In the genomic region with DNA sequence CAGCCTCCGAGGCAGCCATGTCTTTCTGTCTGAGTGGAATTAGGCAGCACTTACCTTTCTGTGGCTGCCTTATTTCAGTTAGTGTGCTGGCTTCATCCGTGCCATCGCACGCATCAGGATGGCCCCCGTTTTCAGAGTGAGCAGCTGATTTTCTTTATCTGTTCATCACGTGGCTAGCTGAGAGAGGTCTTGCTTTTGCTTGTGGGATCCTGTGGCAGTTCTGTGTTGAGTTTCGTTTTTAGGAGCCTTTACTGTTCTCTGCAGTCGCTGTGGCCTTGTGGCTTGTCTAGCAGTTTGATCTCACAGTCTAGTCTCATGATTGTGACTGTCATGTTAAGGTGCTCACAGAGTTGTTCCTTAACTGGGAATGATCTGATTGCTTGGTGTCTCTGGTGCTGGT, we compare ENCODE assay signal across 1 mouse cellular context.
TF ChIP-seq lines count a peak whose summit lies in the region.

No protein-coding gene starts in this region.

TF ChIP-seq in MEL, 35 proteins besides CTCF, POLR2A, EP300 and RAD21 (continued from another document):
- TF ChIP-seq MYC (IDR thresholded peaks at IDR 0.05; ENCODE audit: low read depth, low read length) (peak; percentile 30; the same call in 1 of the 2 replicates), TBP (IDR thresholded peaks at IDR 0.05; ENCODE audit: low read depth, low read length) (no peak), MXI1 (IDR thresholded peaks at IDR 0.05; ENCODE audit: low read depth, low read length) (peak; percentile 71), MAZ (IDR thresholded peaks at IDR 0.05; ENCODE audit: low read depth, low read length) (0 out of 2 replicates have a peak, but pooled peaks have one; percentile 25)
